ENCODE assay signal across 9 mouse cellular contexts in the genomic region with DNA sequence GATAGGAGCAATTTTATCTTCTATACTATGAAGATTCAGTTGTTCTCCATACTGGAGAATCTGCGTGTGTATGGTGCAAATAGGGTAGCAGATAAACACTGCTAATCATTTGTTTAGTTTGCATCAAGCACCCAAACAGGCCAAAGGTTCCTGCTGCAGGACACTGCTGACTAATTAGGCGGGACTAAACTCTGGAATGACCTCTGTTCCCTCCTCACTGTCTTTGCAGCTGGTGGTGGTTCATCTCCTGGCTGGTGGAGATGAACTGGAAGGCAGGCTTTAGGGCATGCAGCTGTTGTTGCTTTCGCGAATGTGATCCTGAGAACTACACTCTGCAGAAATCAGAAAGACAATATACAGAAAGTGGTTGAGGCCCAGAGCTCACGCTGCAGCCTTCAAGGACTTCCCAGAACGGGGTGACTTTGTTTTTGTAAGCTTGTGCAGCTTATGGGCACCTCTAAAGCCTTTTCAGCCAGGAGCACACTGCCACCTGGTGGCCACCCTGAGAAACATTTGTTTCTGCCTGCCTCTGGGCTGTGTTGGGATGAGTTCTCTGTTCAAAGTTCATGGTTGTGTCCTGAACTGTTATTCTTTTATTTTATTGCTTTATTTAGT. TPM values are rescaled to one million over a fixed set of nuclear protein-coding genes. Genes with fewer than 3 reads are reported as not detected.
A peak's percentile ranks its signal among the peaks of the same experiment; 100 is the strongest.
DNase-seq lines count a peak whose midpoint lies in the region; ATAC-seq and TF ChIP-seq lines count a peak whose summit lies in the region.
"Not testable (repeated sequence)": the region's sequence is repeated elsewhere in the genome, so short reads cannot be mapped to it uniquely, and the experiment has no call there.
"Had no signal": no experiment of that assay in that cellular context is flagged by ENCODE, and none has a peak within 500 bp of the region (broad histone marks: within the 10 kb centered on the region; RNA-seq: fewer than 3 reads in every experiment).

No protein-coding gene starts in this region.

- peak; percentile 60 for ATAC-seq in Patski
- ATAC-seq in forebrain, embryonic 14.5 days: peak; percentile 54
- peak; percentile 73 for ATAC-seq in megakaryocyte progenitor cell, adult 5-6 weeks (replicated peaks; ENCODE audit: poor library complexity)

- CTCF ChIA-PET in Patski (lab: Charles Lee): interaction anchor here (1.5 kb wide), 1 partner anchor 78 kb away, joined by 4 read pairs; no protein-coding TSS in a partner anchor

- POLR2A ChIA-PET in Patski (lab: Charles Lee): not testable (repeated sequence)

- intact Hi-C loops in left cerebral cortex, postnatal 4 days (cut with DNase I): loop anchor here (10.0 kb wide), 1 partner anchor 119 kb away; no protein-coding TSS in a partner anchor

- H3K36me3 ChIP-seq in forebrain, embryonic 14.5 days (ENCODE audit: control insufficient read depth, insufficient read depth, low read length): not testable (repeated sequence)

- H3K9me3 ChIP-seq in forebrain, embryonic 14.5 days (replicated peaks; ENCODE audit: control insufficient read depth, low read length): not testable (repeated sequence)

- not testable (repeated sequence) for DNase-seq in Patski (ENCODE audit: low read depth, low spot score)
- peak; percentile 19 for DNase-seq in cerebellum, adult 8-10 months
- DNase-seq in forebrain, embryonic 14.5 days (ENCODE audit: low spot score): peak; percentile 64
- peak; percentile 79 for DNase-seq in induced T-regulatory cell, adult 2 months (ENCODE audit: low read depth)
- peak; percentile 27 for DNase-seq in left cerebral cortex, postnatal 4 days
- peak; percentile 7 to 35 for DNase-seq in right cerebral cortex, adult 2 months (ENCODE audit: low spot score in 2 of 2)

- WGBS in forebrain, embryonic 14.5 days: 25% methylated on average over 6 of the region's 6 CpGs

- TF ChIP-seq CTCF in Patski (IDR thresholded peaks at IDR 0.05): peak; percentile 71

- not testable (repeated sequence) for H3K4me3 ChIP-seq in forebrain, embryonic 14.5 days (ENCODE audit: low read depth, low read length)

- H3K4me1 ChIP-seq in forebrain, embryonic 14.5 days (ENCODE audit: control insufficient read depth, insufficient read depth, low read length): not testable (repeated sequence)

- in situ Hi-C loops in Patski (cut with MboI; ENCODE audit: low pct_unique_long_range_greater_than_20kb): loop anchor here (10.0 kb wide), 2 partner anchors 79 to 179 kb away; a partner anchor contains a TSS

- H3K27ac ChIP-seq in forebrain, embryonic 14.5 days (ENCODE audit: low read depth, low read length): not testable (repeated sequence)

- not testable (repeated sequence) for H3K27me3 ChIP-seq in Patski; forebrain, embryonic 14.5 days (replicated peaks; ENCODE audit: control insufficient read depth, insufficient read depth, low read length)

- not testable (repeated sequence) for H3K9ac ChIP-seq in forebrain, embryonic 14.5 days (ENCODE audit: low read length)

- not testable (repeated sequence) for H3K4me2 ChIP-seq in forebrain, embryonic 14.5 days (ENCODE audit: low read length)

RNA-seq across cellular contexts. Expression of a gene that starts 7.4 kb away (rescaled TPM):
- polyA plus RNA-seq in Patski (2021): 0.06 TPM
- not detected in 2 replicates for polyA plus RNA-seq in forebrain, embryonic 14.5 days (2014; fragmentation: Nextera tagmentation; extraction: Ambion mirVana)
- total RNA-seq in left cerebral cortex, postnatal 4 days (2021): not detected
- total RNA-seq in megakaryocyte progenitor cell, adult 5-6 weeks (2015): 0.35 and 0.71 TPM in 2 replicates
- not detected in 2 replicates for total RNA-seq in megakaryocyte progenitor cell, adult 5-6 weeks (2017)
- total RNA-seq: gastrocnemius, postnatal 25 days had no signal
- polyA plus RNA-seq: kidney, embryonic 16.5 days had no signal

RNA-seq across cellular contexts. Expression of a gene that starts 15.1 kb away (rescaled TPM):
- not detected for polyA plus RNA-seq in Patski (2021)
- polyA plus RNA-seq in forebrain, embryonic 14.5 days (2014; fragmentation: Nextera tagmentation; extraction: Ambion mirVana): not detected in 2 replicates
- not detected for total RNA-seq in left cerebral cortex, postnatal 4 days (2021)
- not detected in 2 replicates for total RNA-seq in megakaryocyte progenitor cell, adult 5-6 weeks (2015)
- total RNA-seq in megakaryocyte progenitor cell, adult 5-6 weeks (2017): not detected in 2 replicates
- total RNA-seq: gastrocnemius, postnatal 25 days had no signal
- polyA plus RNA-seq: kidney, embryonic 16.5 days had no signal

RNA-seq across cellular contexts. Expression of a gene that starts 54.3 kb away (rescaled TPM):
- not detected for polyA plus RNA-seq in Patski (2021)
- not detected in 2 replicates for polyA plus RNA-seq in forebrain, embryonic 14.5 days (2014; fragmentation: Nextera tagmentation; extraction: Ambion mirVana)
- not detected for total RNA-seq in left cerebral cortex, postnatal 4 days (2021)
- total RNA-seq in megakaryocyte progenitor cell, adult 5-6 weeks (2015): not detected in 2 replicates
- not detected in 2 replicates for total RNA-seq in megakaryocyte progenitor cell, adult 5-6 weeks (2017)
- total RNA-seq: gastrocnemius, postnatal 25 days had no signal

RNA-seq across cellular contexts. Expression of a gene that starts 55.9 kb away (rescaled TPM):
- polyA plus RNA-seq in Patski (2021): 9.1 TPM
- not detected in 2 replicates for polyA plus RNA-seq in forebrain, embryonic 14.5 days (2014; fragmentation: Nextera tagmentation; extraction: Ambion mirVana)
- total RNA-seq in left cerebral cortex, postnatal 4 days (2021): not detected
- not detected in 2 replicates for total RNA-seq in megakaryocyte progenitor cell, adult 5-6 weeks (2015)
- not detected in 2 replicates for total RNA-seq in megakaryocyte progenitor cell, adult 5-6 weeks (2017)
- polyA plus RNA-seq: kidney, embryonic 16.5 days had no signal
